Mouse (Mus musculus): Measurements from ENCODE around the gene Vmn2r73. TPM values are rescaled to one million over a fixed set of nuclear protein-coding genes. Genes with fewer than 3 reads are reported as not detected.
"Not testable (repeated sequence)": the region's sequence is repeated elsewhere in the genome, so short reads cannot be mapped to it uniquely, and the experiment has no call there.

Vmn2r73 gene
- polyA plus RNA-seq (2015; fragmentation: Nextera tagmentation; extraction: Ambion mirVana) = not detected in 2 replicates

DNA sequence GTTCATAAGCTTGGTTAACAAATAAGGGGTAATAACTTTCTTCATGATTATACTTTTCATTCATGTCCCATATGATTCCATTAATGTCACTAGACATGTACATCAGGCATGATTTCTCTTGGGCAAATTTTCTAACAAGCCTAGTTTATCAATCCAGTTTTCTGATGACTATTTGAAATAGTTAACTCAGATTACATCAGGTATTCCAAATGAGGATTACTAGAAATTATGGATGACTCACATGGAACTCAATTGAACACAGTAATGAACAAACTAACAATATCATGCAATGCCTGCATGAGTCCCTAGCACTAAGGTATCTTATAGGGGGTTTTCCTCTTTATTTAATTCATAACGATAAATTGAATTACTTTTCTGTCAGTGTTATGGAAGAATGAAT lies at the start of gene Vmn2r73:
Gene Vmn2r73 (minus strand): TSS at position 101 of the 400 bp plus-strand sequence.
- no peak for DNase-seq (ENCODE audit: low spot score)

DNA sequence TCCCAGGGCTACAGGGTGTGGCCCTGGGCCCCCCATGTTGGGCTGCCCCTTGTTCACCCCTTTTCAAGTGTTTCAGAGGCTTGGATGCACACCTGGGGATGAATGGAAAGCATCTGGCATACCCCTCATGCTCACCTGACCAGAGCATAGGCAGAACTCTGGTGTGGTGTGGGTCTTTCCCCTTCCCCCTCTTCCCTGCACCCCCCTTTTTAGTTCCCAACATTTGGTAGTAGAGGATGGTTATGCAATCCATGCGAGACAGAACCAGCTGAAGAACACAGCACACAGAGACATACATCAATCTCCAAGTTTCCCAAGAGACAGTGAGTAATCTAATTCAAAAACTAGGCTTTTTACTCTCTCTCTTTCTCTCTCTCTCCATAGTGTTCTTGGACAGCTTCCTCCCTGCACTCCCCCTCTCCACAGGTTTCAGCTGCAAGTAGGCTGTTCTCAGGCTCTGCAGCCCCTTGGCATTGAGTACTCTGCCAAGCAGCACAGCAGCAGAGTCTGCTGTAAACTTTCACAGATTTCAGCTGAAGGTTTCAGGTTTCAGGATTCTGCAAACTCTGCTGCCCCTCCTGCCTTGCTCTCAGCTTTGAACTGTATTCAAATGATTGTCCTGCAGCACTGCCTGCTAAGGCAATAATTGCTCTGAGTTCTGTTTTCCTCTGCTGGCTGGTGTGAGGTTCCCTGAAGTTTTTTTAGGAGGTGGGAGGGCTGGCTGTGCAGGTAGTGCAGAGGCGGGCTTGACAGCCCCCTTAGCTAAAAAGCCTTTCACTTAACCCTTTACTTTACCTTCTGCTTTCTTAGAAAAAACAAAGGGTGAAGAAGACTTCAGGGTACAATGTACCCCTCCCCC lies 35.7 kb downstream of the Vmn2r73 start:
- no peak for DNase-seq (ENCODE audit: low spot score)

DNA sequence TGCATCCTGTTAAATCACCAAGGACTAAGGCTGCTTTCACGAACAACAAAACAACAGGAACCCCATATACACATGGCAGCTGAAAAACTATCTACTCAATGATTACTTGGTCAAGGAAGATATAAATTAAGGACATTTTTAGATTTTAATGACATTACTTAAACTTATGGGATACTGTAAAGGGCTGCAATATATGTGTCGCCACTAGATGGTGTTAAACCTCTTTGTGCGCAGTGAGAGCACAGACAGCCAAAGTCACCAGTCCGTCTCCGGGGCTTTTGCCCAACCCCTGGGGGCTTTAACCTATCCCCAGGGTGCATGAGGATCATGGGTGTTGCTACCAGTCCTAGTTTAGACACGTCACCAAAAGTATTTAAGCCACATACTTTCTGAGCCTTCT lies 58.0 kb downstream of the Vmn2r73 start:
- not testable (repeated sequence) for DNase-seq (ENCODE audit: low spot score)

Other genes with a start within 250 kb of the Vmn2r73 start
- not detected in 2 replicates for gene Vmn2r72, start 121.2 kb downstream of the Vmn2r73 start, polyA plus RNA-seq (2015; fragmentation: Nextera tagmentation; extraction: Ambion mirVana)
- gene Vmn2r74, start 85.4 kb upstream of the Vmn2r73 start, polyA plus RNA-seq (2015; fragmentation: Nextera tagmentation; extraction: Ambion mirVana) = not detected in 2 replicates